Mouse (Mus musculus) liver, embryonic 15.5 days (tissue): Measurements from ENCODE around the gene Nutm2. TPM values are rescaled to one million over a fixed set of nuclear protein-coding genes. Genes with fewer than 3 reads are reported as not detected.
A peak's percentile ranks its signal among the peaks of the same experiment; 100 is the strongest.
"Not testable (repeated sequence)": the region's sequence is repeated elsewhere in the genome, so short reads cannot be mapped to it uniquely, and the experiment has no call there.

Experiments
- ATAC-seq: fragments of 200-750 bp; cut with Nextera tagmentation; 2 replicates; pipeline ENCODE4 v1.8.0; 2017; ENCODE audit warnings: moderate number of reproducible peaks, mild to moderate bottlenecking, moderate library complexity; ENCODE audit not compliant: insufficient read depth
- H3K27ac ChIP-seq: fragments of 300-500 bp; sonication (generic); replicated peaks from 2 replicates; pipeline ENCODE4 v1.5.1; 2015; ENCODE audit warnings: mild to moderate bottlenecking, inconsistent platforms
- H3K27me3 ChIP-seq: fragments of 300-500 bp; sonication (generic); 2 replicates; pipeline ENCODE4 v1.6.1; 2015; ENCODE audit warnings: mild to moderate bottlenecking, inconsistent platforms
- H3K36me3 ChIP-seq: fragments of 300-500 bp; sonication (generic); replicated peaks from 2 replicates; pipeline ENCODE4 v1.6.1; 2015; ENCODE audit warnings: moderate library complexity, mild to moderate bottlenecking, inconsistent platforms
- H3K4me1 ChIP-seq: fragments of 300-500 bp; sonication (generic); replicated peaks from 2 replicates; pipeline ENCODE4 v1.6.1; 2015; ENCODE audit warnings: inconsistent platforms
- H3K4me2 ChIP-seq: fragments of 300-500 bp; sonication (generic); 2 replicates; pipeline ENCODE4 v1.6.1; 2015; ENCODE audit warnings: moderate library complexity, mild to moderate bottlenecking, inconsistent platforms
- H3K4me3 ChIP-seq: fragments of 300-500 bp; sonication (generic); replicated peaks from 2 replicates; pipeline ENCODE4 v1.5.1; 2015; ENCODE audit warnings: mild to moderate bottlenecking, inconsistent platforms
- H3K9ac ChIP-seq: fragments of 300-500 bp; sonication (generic); 2 replicates; pipeline ENCODE4 v1.6.1; 2015; ENCODE audit warnings: moderate library complexity, mild to moderate bottlenecking, inconsistent platforms
- H3K9me3 ChIP-seq: fragments of 300-500 bp; sonication (generic); replicated peaks from 2 replicates; pipeline ENCODE4 v1.6.1; 2016; ENCODE audit warnings: inconsistent platforms
- WGBS: fragments of 180-500 bp; shearing (Covaris S2); methylation state at CpG from one replicate; pipeline ENCODE4 v1.1.7; 2015; ENCODE audit warnings: mixed read lengths; ENCODE audit not compliant: insufficient replicate concordance; 5-methylcytosine and 5-hydroxymethylcytosine counted together
- polyA plus RNA-seq: library from polyadenylated mRNA; unstranded; fragments of >200 nt; fragmentation: Nextera tagmentation; extraction: Ambion mirVana; gene quantifications from 2 replicates; pipeline ENCODE4 v1.2.1, GENCODE M21; 2015

Nutm2 gene
- polyA plus RNA-seq, 1 experiment from 2014 or later: not detected

DNA sequence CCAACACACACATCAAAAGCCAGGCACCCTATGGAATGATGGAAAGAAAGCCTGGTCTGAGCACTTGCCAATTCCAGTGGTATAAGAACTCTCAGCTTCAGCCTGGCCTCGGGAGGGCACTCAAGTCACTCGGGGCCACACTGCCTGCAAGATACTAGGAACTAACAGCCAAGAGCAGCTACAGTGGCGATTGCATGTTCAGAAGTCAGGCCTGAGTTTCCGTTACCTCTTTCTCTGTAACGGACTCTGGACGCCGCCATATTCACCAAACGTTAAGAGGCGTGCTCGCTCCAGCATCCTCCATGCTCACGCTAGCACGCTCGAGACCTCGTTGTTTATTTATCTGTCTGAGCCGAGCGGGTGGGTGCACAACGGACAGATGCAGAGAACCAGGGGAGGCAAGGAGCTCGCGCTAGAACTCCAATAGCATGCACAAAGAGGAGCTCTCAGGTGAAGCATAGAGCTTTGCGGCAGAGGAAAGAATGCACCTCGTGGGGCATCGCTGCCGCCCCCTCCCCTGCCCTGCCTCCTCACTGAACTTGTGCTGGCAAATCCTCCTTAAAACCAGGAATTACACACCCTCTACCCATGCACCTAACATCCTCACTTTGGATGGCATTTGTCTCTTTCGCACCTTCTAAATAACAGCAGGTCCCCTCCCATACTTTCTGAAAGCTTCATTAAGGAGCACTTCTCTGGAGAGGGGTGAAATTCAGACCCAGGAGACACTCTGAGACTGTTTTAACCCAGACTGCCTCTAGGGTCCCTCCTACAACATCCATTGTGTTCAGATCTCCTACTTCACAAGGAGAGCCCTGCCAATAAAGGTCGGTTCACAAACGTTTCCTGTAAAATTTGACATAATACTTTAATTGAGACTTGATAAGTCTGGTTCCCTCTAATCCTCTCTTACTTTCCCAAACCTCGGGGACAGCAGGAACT is 2.2 kb upstream of the Nutm2 start:
- Histone ChIP-seq H3K9me3 (no peaks in the 10 kb centered on the region), H3K27me3 (no peaks in the 10 kb centered on the region), H3K36me3 (no peaks in the 10 kb centered on the region), H3K4me3 (no peak overlapping the region), H3K4me2 (peak overlapping the region; percentile 16), H3K9ac (no peak overlapping the region), H3K4me1 (no peaks in the 10 kb centered on the region), H3K27ac (no peak overlapping the region)
- WGBS: 30% methylated on average over 27 of the region's 27 CpGs
- ATAC-seq: no peak

DNA sequence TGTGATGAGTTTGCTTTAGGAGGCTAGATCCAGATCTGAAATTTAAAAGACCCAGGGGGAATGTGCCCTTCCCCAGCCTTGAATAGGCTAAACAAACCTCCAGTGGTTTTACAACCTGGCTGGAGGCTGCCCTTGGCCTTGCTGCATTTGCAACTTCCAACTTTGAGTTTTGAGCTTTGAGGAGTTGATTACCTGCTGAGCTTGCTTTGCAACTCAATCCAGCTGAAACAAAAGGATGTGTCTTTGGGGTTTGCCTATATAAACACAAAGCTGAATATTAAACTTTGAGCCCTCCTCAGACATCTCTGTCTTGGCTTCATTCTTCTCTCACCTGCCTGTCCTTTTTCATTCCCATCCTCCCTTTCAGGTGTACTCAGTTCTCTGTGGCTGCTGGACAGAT is 21.4 kb downstream of the Nutm2 start:
- H3K4me2 ChIP-seq, ATAC-seq: not testable (repeated sequence)

GRCm38 (mm10) chr13:50510470-50511343 is 43.6 kb downstream of the Nutm2 start:
- H3K4me2 ChIP-seq, H3K9ac ChIP-seq, H3K4me1 ChIP-seq, H3K36me3 ChIP-seq, H3K27ac ChIP-seq, H3K9me3 ChIP-seq, H3K27me3 ChIP-seq, ATAC-seq, H3K4me3 ChIP-seq: not testable (repeated sequence)
- 62% methylated on average over 9 of the region's 9 CpGs for WGBS

More for the DNA sequence above, 21.4 kb downstream of the Nutm2 start:
- not testable (repeated sequence) for H3K4me3 ChIP-seq, H3K36me3 ChIP-seq, H3K9ac ChIP-seq, H3K27ac ChIP-seq, H3K9me3 ChIP-seq, H3K27me3 ChIP-seq, H3K4me1 ChIP-seq

Other genes starting within 250 kb of the Nutm2 start
- gene Gm906, start 217.0 kb upstream of the Nutm2 start, polyA plus RNA-seq: not detected in 2 replicates
- gene Fbxw17, start 49.4 kb upstream of the Nutm2 start, polyA plus RNA-seq: 4.5 and 5.0 TPM in 2 replicates
- gene Gm47429, start 23.4 kb upstream of the Nutm2 start, polyA plus RNA-seq: not detected in 2 replicates
- not detected in 2 replicates for gene Gm904, start 175.9 kb downstream of the Nutm2 start, polyA plus RNA-seq
- gene Gm8765, start 231.0 kb downstream of the Nutm2 start, polyA plus RNA-seq: not detected in 2 replicates